Mouse (Mus musculus): ENCODE measurements around the gene N4bp2l1.

Gene N4bp2l1

GRCm38 (mm10) chr5:150620588-150621135 lies 23.7 kb upstream of the N4bp2l1 start:
- Histone ChIP-seq H3K36me3 (ENCODE audit: insufficient read depth, low read length) (peaks cover 17% of the 10 kb centered on the region), H3K4me1 (replicated peaks; ENCODE audit: low read depth, low read length) (no peaks in the 10 kb centered on the region), H3K9me3 (ENCODE audit: low read length) (no peaks in the 10 kb centered on the region), H3K27me3 (ENCODE audit: insufficient read depth, low read length) (no peaks in the 10 kb centered on the region), H3K4me3 (replicated peaks; ENCODE audit: low read length) (no peak overlapping the region)
- TF ChIP-seq CTCF (conservative IDR thresholded peaks at IDR 0.05; ENCODE audit: low read length) (no peak), POU5F1 (IDR thresholded peaks at IDR 0.05; ENCODE audit: borderline replicate concordance, low read length) (no peak), NANOG (IDR thresholded peaks at IDR 0.05; ENCODE audit: borderline replicate concordance, low read length) (no peak)

GRCm38 (mm10) chr5:150618599-150619355 lies 21.8 kb upstream of the N4bp2l1 start:
- TF ChIP-seq POU5F1 (IDR thresholded peaks at IDR 0.05; ENCODE audit: borderline replicate concordance, low read length) (no peak), CTCF (conservative IDR thresholded peaks at IDR 0.05; ENCODE audit: low read length) (no peak), NANOG (IDR thresholded peaks at IDR 0.05; ENCODE audit: borderline replicate concordance, low read length) (no peak)
- no peaks in the 10 kb centered on the region for H3K27me3 ChIP-seq (ENCODE audit: insufficient read depth, low read length)
- H3K4me1 ChIP-seq (replicated peaks; ENCODE audit: low read depth, low read length): no peaks in the 10 kb centered on the region
- no peak overlapping the region for H3K4me3 ChIP-seq (replicated peaks; ENCODE audit: low read length)
- no peaks in the 10 kb centered on the region for H3K9me3 ChIP-seq (ENCODE audit: low read length)
- peaks cover 9% of the 10 kb centered on the region; the same call in 1 of the 2 replicates for H3K36me3 ChIP-seq (ENCODE audit: insufficient read depth, low read length)

DNA sequence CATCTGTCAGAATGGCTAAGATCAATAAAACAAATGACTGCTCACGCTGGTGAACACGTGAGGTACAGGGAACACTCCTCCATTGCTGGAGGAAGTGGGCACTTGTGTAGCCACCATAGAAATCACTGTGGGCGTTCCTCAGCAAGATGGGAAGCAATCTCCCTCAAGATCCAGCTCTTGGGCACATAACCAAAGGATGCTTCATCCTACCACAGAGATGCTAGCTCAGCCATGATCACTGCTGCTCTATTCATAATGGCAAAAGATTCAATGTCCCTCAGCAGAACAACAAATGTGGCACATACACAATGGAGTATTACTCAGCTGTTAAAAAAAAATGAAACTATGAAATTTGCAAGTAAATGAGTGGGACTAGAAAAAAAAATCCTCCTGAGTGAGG lies 19.7 kb upstream of the N4bp2l1 start:
- H3K4me1 ChIP-seq (replicated peaks; ENCODE audit: low read depth, low read length): no peaks in the 10 kb centered on the region
- no peaks in the 10 kb centered on the region for H3K9me3 ChIP-seq (ENCODE audit: low read length)
- H3K36me3 ChIP-seq (ENCODE audit: insufficient read depth, low read length): peaks cover 4% of the 10 kb centered on the region; the same call in 1 of the 2 replicates
- H3K4me3 ChIP-seq (replicated peaks; ENCODE audit: low read length): no peak overlapping the region
- no peak for TF ChIP-seq POU5F1 (IDR thresholded peaks at IDR 0.05; ENCODE audit: borderline replicate concordance, low read length)
- TF ChIP-seq NANOG (IDR thresholded peaks at IDR 0.05; ENCODE audit: borderline replicate concordance, low read length): no peak
- no peak for TF ChIP-seq CTCF (conservative IDR thresholded peaks at IDR 0.05; ENCODE audit: low read length)
- no peaks in the 10 kb centered on the region for H3K27me3 ChIP-seq (ENCODE audit: insufficient read depth, low read length)

GRCm38 (mm10) chr5:150616216-150616615 lies 19.2 kb upstream of the N4bp2l1 start:
- H3K36me3 ChIP-seq (ENCODE audit: insufficient read depth, low read length): no peaks in the 10 kb centered on the region
- H3K27me3 ChIP-seq (ENCODE audit: insufficient read depth, low read length): no peaks in the 10 kb centered on the region
- TF ChIP-seq NANOG (IDR thresholded peaks at IDR 0.05; ENCODE audit: borderline replicate concordance, low read length) (no peak), POU5F1 (IDR thresholded peaks at IDR 0.05; ENCODE audit: borderline replicate concordance, low read length) (no peak), CTCF (conservative IDR thresholded peaks at IDR 0.05; ENCODE audit: low read length) (no peak)
- no peaks in the 10 kb centered on the region for H3K4me1 ChIP-seq (replicated peaks; ENCODE audit: low read depth, low read length)
- no peaks in the 10 kb centered on the region for H3K9me3 ChIP-seq (ENCODE audit: low read length)
- no peak overlapping the region for H3K4me3 ChIP-seq (replicated peaks; ENCODE audit: low read length)

GRCm38 (mm10) chr5:150614054-150614453 lies 17.1 kb upstream of the N4bp2l1 start:
- H3K27me3 ChIP-seq (ENCODE audit: insufficient read depth, low read length): no peaks in the 10 kb centered on the region
- TF ChIP-seq NANOG (IDR thresholded peaks at IDR 0.05; ENCODE audit: borderline replicate concordance, low read length) (no peak), CTCF (conservative IDR thresholded peaks at IDR 0.05; ENCODE audit: low read length) (no peak), POU5F1 (IDR thresholded peaks at IDR 0.05; ENCODE audit: borderline replicate concordance, low read length) (no peak)
- H3K4me3 ChIP-seq (replicated peaks; ENCODE audit: low read length): no peak overlapping the region
- no peaks in the 10 kb centered on the region for H3K36me3 ChIP-seq (ENCODE audit: insufficient read depth, low read length)
- H3K4me1 ChIP-seq (replicated peaks; ENCODE audit: low read depth, low read length): no peaks in the 10 kb centered on the region
- no peaks in the 10 kb centered on the region for H3K9me3 ChIP-seq (ENCODE audit: low read length)

DNA sequence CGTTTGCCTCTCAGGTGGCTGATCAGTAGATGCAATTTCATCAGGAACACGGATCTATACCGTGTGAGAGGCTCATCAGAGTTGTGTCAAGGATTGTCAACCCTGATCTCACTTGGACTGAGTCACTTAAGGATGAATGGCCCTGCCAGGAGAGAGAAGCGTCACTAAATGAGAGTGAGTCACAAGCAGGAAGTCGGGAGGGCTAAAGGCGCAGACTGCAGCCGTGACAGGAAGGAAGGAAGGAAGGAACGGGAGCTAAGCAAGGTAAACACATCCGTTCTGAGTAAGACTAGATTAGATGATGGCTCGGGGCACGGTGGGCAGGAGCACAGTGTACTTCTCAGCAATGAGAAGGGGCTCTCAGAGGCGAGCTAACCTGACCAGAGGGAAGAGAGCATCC lies 14.7 kb upstream of the N4bp2l1 start:
- no peaks in the 10 kb centered on the region for H3K27me3 ChIP-seq (ENCODE audit: insufficient read depth, low read length)
- no peak for TF ChIP-seq POU5F1 (IDR thresholded peaks at IDR 0.05; ENCODE audit: borderline replicate concordance, low read length)
- TF ChIP-seq CTCF (conservative IDR thresholded peaks at IDR 0.05; ENCODE audit: low read length): no peak
- H3K4me1 ChIP-seq (replicated peaks; ENCODE audit: low read depth, low read length): no peaks in the 10 kb centered on the region
- no peak overlapping the region for H3K4me3 ChIP-seq (replicated peaks; ENCODE audit: low read length)
- H3K9me3 ChIP-seq (ENCODE audit: low read length): no peaks in the 10 kb centered on the region
- H3K36me3 ChIP-seq (ENCODE audit: insufficient read depth, low read length): no peaks in the 10 kb centered on the region

DNA sequence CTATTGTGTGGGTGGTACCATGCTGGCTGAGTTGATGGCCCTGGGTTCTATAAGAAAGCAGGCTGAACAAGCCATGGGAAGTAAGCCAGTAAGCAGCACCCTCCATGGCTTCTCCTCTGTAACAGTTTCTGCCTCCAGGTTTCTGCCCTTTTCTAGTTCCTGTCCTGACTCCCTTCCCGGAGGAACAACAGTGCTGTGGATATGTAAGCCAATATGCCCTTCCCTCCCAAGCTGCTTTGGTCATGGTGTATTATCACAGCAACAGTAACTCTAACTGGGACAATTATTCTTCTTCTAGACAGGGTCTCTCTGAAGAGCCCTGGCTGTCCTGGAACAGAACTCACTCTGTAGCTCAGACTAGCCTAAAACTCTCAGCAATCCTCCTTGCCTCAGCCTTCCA lies 14.1 kb upstream of the N4bp2l1 start:
- TF ChIP-seq POU5F1 (IDR thresholded peaks at IDR 0.05; ENCODE audit: borderline replicate concordance, low read length) (no peak), CTCF (conservative IDR thresholded peaks at IDR 0.05; ENCODE audit: low read length) (no peak), NANOG (IDR thresholded peaks at IDR 0.05; ENCODE audit: borderline replicate concordance, low read length) (no peak)
- no peaks in the 10 kb centered on the region for H3K27me3 ChIP-seq (ENCODE audit: insufficient read depth, low read length)
- no peaks in the 10 kb centered on the region for H3K4me1 ChIP-seq (replicated peaks; ENCODE audit: low read depth, low read length)
- H3K36me3 ChIP-seq (ENCODE audit: insufficient read depth, low read length): no peaks in the 10 kb centered on the region
- no peak overlapping the region for H3K4me3 ChIP-seq (replicated peaks; ENCODE audit: low read length)
- H3K9me3 ChIP-seq (ENCODE audit: low read length): no peaks in the 10 kb centered on the region

DNA sequence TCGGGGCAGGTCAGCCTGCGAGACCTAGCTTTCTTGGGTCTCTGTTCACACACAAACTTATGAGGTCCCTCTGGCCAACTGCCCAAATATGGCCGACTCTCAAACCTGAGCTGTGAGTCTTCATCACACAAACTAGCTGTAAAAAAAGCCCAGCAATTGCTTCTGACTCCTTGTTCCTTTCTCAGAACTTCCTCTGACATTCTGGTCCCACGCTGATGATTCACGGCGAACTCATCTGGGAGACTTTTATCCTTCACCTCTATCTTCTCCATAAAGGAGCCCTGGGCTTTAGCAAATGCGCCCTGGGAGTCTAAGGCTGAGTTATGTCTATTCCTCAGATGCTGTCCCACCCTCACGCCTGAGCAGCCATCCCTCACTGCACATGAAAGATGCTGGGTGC lies 10.6 kb upstream of the N4bp2l1 start:
- no peaks in the 10 kb centered on the region for H3K27me3 ChIP-seq (ENCODE audit: insufficient read depth, low read length)
- no peaks in the 10 kb centered on the region for H3K9me3 ChIP-seq (ENCODE audit: low read length)
- no peak overlapping the region for H3K4me3 ChIP-seq (replicated peaks; ENCODE audit: low read length)
- no peaks in the 10 kb centered on the region for H3K4me1 ChIP-seq (replicated peaks; ENCODE audit: low read depth, low read length)
- no peaks in the 10 kb centered on the region for H3K36me3 ChIP-seq (ENCODE audit: insufficient read depth, low read length)
- TF ChIP-seq CTCF (conservative IDR thresholded peaks at IDR 0.05; ENCODE audit: low read length) (no peak), NANOG (IDR thresholded peaks at IDR 0.05; ENCODE audit: borderline replicate concordance, low read length) (no peak), POU5F1 (IDR thresholded peaks at IDR 0.05; ENCODE audit: borderline replicate concordance, low read length) (no peak)
